Mouse (Mus musculus) 3134 (cell line): Measurements from ENCODE around the gene Arhgap15.

Source experiments
- DNase-seq: peaks from one replicate; pipeline ENCODE4 v3.0.0-alpha.2; 2011; ENCODE audit warnings: low spot score; ENCODE audit not compliant: insufficient read length; ENCODE audit errors: extremely low read depth

The Arhgap15 gene

DNA sequence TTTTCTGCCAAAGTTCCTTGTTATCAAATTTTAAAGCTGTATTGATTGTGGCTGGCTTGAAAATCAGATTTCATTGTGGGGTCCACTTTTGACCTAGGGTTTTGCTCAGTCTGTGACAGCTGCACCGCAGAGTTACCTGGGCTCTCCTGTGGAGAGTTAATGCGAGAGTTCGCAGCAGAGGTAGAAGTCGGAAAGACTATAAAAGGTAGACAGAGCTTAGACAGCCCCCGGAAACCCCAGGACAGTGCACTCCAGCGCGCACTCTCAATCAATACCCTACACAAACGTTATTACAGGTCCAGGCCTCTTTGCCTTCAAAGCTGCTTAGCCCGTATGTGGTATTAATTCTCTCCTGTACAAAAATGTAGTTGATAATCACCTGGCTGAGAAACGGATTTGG lies 269.4 kb downstream of the Arhgap15 start:
- no peak for DNase-seq

DNA sequence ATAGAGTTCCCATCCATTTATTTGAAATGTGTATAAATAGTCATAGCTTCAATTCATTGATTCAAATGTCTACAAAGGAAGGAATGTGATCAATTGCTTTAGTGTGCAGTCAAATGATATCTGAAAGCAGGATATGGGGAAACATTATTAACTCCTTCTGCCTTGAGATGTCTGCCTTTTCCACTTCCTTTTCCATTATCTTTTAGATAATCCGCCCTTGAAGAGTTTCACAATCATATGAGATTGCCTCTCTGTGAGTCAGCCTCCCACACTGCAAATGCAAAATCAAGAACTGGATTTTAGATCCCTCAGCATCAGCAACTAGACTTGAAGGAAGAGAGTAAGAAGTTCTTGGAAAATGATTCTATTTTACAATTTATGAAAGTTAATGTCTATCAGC lies 276.1 kb downstream of the Arhgap15 start:
- no peak for DNase-seq

DNA sequence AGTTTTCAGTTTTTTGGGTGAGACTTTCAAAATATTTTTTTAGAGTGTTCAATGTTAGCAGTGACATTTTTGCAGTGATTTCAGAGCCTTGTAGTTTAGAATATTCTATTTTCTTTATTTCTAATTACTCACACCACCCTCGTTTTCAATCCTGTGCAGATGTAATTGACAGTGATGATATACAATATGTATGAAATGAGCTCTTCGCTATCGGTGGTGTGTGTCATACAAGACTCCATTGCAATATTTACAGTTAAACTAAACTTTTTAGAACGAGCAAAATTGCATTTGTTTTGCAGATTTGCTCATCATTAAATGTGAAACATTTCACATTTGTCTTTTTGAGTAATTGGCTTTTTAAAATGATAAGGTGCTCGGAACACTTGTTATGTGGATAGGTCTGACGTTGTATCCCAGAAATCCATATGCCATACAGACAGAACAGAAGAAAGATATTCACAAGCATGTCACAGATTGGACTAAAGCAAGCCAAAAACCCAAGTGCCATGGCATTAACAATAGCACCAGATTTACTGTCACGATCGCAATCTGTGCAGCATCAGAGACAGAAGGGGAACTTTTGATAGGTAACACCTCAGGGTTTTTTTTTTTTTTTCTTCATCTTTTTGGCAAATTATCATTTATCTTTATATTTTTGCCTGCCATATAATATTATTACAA lies 280.6 kb downstream of the Arhgap15 start:
- DNase-seq: no peak

DNA sequence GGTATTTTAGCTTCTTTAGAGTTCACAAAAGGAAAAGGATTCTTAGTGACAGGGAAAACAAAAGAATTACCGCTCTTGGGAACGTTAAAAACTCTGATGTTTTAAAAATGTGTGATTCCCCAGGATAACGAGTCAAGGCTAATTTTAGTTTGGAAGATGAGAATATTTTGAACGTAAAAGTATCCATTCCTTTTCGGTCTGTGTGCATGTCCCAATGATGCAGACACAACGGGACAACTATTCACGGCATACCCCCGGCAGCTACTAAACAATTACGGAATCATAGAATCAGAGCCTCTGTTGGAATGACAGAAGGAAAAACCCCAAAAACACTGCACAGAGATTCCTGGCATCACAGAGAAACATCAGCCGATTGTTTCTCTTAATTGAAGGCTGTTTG lies 281.2 kb downstream of the Arhgap15 start:
- no peak for DNase-seq

DNA sequence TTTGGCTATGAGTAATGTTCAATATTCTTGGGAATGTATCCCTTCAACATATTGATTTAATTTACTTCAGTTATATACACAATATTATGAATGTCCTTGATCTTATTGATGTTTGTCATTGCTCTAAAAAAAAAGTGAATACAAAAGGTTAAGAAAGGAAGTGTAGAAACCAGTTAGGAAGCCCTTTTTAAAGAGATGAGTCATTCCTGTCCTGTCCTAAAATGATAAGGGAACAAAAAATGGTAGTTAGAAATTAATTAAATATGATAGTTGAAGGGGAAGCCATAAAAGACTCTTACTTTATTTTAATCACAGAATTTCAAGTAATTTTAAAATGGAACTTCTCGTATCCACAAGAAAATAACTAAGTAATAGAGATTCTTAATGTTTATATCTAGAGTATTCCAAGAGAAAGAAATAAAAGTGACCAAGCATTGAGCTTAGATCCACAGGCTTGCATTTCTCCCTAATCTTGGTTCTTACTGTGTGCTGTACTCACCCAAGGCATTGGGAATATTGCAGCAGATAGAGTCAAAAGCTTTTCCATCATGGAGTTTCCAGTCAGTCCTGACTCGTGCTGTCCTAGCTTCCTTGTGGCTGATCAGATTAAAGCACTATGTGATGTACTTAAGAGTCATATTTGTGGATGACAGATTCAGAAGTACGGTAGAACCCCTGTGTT lies 291.0 kb downstream of the Arhgap15 start:
- DNase-seq: no peak

DNA sequence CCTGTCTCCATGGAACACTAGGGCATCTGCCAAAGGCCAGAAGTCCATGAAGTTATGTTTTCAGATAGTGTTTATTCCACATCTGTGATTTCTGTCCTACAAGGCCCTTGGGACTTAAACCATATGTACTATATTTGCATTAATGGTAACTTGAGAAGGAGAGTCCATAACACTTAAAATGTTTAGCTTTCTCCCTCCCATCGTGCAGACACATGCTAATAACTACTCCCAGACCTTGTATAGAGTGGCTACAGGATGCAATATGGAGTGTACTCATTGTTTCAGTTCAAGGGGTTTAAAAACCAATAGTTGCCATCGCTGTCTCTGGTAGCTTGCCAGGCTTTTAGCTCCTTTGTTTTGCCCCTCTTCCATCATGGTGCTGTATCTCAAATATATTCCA lies 295.5 kb downstream of the Arhgap15 start:
- no peak for DNase-seq

DNA sequence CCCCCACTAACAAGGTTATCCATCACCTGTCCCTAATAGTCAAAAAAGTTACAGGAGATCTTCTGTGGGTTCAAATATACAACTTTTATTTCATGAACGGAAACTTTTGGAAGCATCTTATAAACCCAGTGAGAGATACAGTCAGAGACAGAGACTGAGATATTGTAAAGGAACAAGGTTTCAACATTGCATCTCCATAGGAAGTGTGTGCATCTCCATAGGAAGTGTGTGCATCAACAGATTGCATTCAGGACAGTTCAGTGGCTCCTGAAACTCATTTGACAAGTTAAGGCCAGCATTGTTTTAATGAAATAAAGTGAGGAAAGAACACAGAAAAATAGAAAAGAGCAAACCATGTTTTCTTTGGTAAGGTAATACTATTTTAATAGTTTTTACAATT lies 296.0 kb downstream of the Arhgap15 start:
- no peak for DNase-seq

DNA sequence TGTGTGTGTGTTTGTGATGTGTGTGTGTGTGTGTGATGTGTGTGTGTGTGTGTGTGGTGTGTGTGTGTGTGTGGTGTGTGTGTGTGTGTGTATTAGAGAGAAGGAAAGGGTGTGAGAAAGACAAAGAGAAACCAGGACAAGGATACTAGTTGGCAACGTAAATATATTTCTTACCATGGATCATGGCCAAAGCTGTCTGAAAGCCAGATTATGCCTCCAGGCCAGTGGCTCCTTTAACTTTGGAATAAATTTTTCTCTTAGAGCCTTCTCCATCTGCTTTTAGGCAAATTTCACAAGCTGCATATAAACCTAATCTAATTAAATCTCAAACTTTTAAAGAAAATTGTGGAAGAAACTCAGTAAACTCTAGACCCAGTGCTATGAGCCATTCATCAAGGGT lies 296.6 kb downstream of the Arhgap15 start:
- DNase-seq: no peak

DNA sequence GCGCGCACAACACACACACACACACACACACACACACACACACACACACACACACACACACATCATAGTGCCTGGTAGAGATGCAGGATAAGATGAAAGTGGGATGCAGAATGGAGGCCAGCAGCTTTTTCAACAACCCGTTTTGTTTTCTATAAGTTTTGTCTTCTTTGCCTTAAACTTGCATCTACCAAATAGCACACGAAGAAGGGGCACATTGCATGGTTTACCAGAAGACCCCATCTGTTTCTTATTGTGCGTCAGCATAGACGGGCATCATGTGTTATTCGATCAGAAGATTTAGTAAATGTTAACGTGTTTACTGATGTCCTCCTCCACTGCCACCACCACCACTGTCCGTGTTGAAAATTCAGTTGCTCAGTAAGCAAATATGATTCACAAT lies 311.7 kb downstream of the Arhgap15 start:
- DNase-seq: no peak

DNA sequence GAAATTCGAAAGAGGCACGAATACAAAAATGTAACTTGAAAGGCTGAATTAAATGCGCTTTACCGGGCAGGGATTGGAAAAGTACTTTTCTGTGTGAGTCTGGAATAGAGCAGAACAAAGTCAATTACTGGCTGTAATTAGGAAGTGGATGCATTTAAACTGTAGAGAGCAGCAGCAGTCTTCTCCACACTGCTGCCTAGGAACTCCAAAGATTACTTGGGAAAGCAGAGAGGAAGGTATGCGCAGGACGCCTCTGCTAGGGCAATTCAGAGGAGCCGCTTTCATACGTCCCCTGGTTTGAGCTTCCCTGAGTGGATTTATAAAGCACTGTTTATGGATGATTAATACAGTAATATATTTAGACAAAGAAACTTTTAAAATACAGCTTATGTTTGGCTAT lies 312.1 kb downstream of the Arhgap15 start:
- DNase-seq: no peak

DNA sequence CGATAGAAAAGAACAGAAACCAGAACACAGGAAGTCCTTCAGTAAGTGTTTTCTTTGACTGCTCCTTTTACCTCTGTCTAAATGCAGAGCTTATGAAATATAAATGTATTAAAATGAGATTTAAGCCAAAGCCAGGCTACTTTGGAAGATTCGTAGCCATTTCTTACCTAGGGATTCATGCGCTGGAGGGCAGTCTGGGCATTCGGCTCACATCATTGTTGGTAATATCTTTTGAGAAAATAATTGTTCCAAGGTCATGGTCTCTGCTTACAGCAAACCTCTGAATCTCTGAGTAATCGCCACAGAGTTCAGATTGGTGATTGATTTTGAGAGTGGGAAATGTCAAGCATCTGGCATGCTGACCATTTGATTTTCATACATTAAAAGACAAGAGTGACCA lies 316.4 kb downstream of the Arhgap15 start:
- no peak for DNase-seq

DNA sequence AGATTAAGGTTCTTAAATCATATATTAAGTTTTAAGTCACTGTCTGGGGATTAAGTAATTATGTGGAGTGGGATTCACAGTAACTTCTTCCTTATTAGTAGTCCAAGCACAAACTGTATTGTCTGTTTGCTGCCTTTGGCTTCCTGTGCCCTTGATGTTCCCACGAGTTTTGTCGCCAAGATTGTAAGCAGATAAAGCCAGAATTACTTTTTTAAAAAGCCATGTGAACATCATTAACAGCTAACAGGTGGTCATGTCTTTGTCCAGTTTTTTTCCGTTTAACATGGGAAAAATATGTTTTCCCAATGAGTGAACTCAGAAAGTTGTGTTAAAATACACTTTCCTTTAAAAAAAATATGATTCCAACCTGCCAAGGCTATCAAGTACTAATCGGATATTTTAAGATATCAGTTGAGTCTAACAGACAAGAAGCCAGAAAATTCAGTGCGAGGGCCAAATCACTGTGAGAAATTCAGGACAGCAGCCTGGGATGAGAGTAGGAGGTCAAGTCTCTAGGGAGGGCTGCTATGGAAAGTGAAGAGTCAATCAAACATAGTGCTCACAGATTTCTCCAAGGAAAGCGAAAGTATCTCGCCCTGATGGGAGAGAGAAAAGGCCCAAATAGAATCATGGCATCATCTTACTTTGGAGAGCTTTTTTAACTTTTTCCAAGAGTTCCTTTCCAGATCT lies 319.7 kb downstream of the Arhgap15 start:
- DNase-seq: no peak

DNA sequence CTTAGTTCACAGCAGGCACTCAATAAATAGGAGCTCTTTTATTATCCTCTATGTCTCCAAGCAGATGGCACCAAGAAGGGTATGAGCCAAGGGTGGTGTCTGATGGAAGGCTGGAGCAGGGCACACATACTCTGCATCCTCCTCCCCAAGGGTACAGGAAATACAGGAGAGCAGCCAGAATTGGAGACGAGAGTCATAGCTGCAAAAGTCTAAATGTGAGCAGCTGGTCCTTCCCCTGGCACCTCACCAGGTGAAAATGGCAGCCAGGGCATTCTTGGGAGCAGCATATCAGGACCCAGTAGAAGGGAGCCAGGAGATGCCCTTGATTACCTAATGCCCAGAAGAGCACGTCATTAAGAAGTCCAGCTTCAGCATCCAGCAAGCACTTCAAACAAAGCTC lies 320.3 kb downstream of the Arhgap15 start:
- no peak for DNase-seq

DNA sequence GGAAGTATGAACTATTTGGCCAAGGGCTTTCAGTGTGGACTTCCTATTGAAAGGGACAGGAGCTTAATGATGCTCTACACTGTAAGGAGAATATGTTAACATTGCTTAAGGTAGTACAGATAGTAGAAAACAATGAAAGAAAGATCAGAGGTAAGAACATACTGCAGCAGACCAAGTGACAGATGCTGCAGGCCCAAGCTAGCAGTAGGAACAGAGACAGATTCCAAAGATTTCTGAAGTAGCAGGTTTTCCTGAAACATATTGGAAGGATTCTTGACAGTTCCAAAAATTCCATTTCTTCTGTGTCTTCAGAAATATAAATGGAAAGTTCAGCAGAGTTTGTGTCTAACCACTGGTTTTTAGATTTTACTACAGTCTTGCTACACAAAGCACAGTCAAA lies 327.9 kb downstream of the Arhgap15 start:
- no peak for DNase-seq

DNA sequence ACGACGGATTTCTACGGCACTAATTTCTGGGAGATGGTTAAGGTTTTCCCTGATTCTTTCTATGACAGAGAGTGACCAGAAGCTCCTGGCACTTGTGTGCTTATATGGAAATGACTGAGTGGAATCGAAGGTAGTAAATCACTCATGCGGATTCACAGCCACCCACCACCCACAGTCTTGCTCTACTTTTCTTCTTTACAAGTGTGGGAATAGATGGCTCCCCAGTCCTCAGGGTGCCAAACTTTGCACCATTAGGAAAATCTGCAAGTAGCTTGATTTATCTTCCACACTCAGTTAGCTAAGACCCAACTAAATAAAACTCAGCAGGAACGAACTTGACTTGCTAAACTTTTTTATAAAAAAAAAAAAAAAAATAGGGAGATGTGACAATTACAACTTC lies 331.9 kb downstream of the Arhgap15 start:
- DNase-seq: no peak

DNA sequence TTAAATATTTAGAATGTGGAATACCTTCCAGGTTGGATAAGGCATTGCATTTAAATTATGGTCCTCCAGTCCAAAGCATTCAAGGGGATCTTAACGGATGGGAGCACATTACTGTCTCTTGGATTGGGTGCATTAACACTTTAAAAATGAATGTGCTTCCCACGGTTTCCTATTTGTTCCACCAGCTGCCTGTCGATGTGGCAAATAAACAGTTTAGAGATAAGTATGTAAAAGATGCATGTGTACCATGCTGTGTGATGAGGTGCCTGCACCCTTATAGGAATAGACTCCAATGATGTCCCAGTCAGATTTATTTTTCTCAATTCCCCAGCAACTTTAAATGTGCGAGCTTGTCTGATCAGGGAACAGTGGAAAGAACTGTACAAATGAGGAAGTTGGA lies 332.6 kb downstream of the Arhgap15 start:
- no peak for DNase-seq

DNA sequence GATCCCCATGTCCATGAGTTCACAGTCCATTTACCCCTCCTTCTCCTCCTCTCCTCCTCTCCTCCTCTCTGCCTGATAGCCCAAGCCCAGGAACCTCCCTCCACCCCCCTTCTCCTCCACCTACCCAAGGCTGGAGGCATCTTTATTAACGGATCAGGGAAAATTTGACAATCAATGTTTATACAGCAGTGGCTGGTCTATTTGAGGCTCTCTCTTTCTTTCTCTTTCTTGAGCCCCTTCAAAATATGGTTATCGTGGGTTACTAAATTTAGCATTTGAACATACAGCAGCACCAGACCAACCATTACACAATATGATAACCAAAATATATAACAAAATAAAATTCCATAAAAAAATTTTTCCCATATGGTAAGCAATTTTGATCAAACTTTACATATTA lies 335.8 kb downstream of the Arhgap15 start:
- no peak for DNase-seq

DNA sequence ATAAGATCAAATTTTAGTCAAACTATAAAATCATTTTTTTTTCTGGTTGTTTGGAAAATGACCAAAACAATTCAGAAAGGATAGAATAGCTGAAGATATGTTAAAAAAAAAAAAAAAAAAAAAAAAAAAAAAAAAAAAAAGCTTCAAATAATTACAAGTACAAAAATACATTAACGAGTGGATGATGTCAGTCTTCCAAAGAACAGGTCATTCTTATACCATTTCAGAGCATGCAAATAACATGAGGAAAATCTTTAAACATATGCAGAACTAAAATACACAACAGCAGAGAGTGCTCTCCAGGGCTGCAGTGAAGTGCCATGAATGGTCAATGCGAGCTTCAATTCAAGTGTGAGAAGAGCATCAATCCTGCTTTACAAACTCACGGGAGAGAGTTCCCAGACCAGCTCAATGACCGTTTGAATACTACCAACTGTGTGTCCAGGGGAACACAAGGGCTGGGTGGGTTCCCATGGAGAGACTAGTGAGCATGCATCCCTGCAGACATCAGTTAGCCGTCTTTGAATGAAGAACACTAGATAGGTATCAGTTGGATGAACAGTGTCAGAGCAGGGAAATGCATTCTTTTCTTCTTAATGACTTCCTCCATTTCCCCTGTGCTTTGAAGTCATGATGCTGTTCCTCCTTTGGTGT lies 337.9 kb downstream of the Arhgap15 start:
- no peak for DNase-seq

DNA sequence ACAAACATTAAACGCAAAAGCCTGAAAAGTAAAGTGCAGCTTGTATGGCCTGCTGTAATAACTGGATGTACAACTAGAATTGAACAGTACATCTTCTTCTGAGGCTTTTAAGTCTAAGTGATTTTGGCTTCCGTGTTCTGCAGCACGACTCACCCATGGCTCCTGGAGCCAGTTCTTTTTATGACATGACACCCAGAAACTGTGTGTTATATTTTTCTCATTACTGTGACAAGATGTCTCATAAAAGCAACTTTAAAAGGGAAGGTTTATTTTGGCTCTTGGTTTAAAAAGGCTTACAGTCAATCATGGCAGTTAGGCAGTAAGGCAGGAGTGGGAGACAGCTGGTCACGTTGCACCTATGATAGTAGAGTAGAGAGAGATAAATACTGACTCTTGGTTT lies 349.9 kb downstream of the Arhgap15 start:
- DNase-seq: no peak

DNA sequence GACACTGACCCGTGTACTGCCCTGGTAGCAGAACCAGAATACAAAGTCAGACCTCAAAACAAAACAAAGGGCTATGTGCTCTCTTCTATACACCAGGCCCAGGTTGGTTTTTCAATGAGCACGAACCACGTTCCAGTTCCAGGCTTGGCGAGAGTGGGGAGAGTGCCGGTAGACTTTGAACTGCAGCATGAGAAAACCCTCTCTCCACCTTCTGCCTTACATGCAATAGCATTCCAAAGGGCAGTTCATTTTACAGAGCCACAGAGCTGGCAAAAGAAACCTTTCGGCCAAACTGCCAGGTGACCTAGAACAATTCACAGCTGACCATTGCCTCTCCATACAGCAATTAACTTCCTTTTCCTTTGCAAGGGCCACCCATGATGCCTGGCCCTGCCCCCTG lies 353.7 kb downstream of the Arhgap15 start:
- DNase-seq: no peak

DNA sequence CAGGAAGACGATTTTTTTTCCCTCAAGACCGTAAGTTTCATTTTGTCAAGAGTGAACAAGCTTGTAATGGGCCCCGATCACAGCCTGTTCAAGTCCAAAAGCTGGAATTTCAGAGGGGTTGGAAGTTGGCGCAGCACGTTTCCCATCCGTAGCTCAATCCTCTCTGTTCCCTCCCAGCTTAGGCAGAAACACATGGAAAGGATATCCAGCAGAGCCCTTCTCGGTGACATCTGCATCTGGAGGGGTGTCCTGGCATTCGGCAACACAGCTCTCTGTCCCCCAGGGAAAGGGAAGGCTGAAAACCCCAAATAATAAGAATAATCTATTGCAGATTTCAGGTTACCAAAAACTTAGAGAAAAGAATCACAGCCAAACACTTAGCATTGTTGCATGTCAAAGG lies 354.7 kb downstream of the Arhgap15 start:
- no peak for DNase-seq

DNA sequence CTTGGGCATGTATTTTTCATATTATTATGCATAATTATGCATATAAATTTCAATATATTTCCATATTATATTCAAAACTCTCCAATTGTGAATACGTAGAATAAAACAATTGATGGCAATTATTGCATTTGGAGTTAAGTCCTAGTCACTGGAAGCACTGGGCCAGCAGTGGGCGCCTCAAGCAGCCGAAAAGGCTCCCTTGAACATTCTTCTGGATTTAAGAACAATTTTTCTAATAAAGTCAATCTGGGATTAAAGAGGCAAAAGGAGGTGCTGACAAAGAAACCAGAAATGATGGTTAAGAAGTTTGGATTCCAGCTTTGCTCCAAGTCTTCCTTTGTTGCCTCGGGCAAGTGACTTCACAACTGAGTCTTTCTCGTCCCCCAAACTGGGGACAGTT lies 355.1 kb downstream of the Arhgap15 start:
- DNase-seq: no peak
